In the genomic region with DNA sequence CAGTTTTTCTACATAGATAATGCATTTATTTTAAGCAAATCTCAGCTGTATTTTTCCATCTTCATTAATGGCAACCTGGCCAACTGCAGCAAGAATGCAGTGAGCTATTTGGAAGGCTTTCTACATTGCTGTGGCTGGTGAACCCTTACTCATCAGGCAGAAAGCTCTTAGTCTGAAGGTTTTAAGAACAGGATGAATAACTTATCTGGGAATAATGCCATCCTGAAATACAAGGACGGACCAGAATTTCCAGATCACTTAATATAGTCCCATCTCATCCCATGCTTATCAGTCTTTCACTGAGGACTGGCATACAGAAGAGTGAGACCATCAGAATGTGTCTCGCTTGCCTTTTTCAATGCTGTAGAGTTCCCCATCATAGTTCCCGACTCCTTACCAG, we compare ENCODE assay signal across 15 mouse cellular contexts. TPM values are rescaled to one million over a fixed set of nuclear protein-coding genes. Genes with fewer than 3 reads are reported as not detected.
"Had no signal": no experiment of that assay in that cellular context is flagged by ENCODE, and none has a peak within 500 bp of the region (broad histone marks: within the 10 kb centered on the region; RNA-seq: fewer than 3 reads in every experiment).

No protein-coding gene starts in this region.

- DNase-seq: liver, postnatal 0 days; lung, adult 2 months; lung, postnatal 14 days; lung, postnatal 4 days; right cerebral cortex, postnatal 14 days; thymus, postnatal 14 days; thymus, postnatal 36 days had no signal

- ATAC-seq: liver, postnatal 0 days; lung, postnatal 0 days; midbrain, embryonic 13.5 days; midbrain, embryonic 15.5 days had no signal

- H3K4me3 ChIP-seq: lung, embryonic 15.5 days; midbrain, embryonic 13.5 days; midbrain, embryonic 15.5 days; neural tube, embryonic 12.5 days; stomach, embryonic 15.5 days had no signal

- H3K4me1 ChIP-seq: lung, embryonic 15.5 days; neural tube, embryonic 12.5 days; stomach, embryonic 15.5 days had no signal

- H3K27ac ChIP-seq: lung, embryonic 15.5 days; midbrain, embryonic 13.5 days; midbrain, embryonic 15.5 days; neural tube, embryonic 12.5 days; stomach, embryonic 15.5 days; stomach, postnatal 0 days had no signal

RNA-seq across cellular contexts. Expression of a gene that starts 24.3 kb away (rescaled TPM):
- total RNA-seq: megakaryocyte-erythroid progenitor cell, adult 5-6 weeks had no signal
